In the genomic region with DNA sequence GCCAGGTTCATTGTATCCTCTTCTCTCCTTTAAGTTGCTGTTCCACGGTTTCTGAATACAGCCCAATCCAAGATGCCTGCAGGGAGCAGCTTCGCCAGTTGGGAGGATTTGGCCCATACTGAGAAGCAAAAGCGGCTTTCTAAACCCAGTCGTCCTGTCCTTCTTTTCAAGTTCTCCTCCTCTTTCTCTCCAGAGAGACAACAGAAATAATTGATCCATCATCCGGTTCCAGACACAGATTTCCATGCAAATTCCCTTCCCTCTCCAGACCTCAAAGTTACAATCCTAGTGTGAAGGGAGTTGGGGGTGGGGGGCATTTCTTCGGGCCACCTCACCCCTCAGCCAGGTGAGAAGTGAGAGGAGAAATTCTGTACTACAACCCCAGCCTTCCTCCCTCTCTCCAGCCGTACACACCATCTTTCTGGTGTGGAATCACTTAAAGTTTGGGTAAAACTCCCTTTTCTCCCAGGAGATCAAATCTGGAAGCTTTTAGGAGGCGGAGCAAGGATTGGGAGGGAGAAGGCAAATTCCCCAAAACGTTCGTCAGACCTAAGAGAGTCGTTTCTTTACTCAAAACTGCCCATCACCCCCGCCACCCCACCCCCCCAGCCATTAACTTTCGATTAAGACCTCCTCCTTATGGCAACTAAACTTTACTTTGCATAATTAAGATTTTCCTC, we compare ENCODE assay signal across 8 mouse cellular contexts. TPM values are rescaled to one million over a fixed set of nuclear protein-coding genes. Genes with fewer than 3 reads are reported as not detected.
A peak's percentile ranks its signal among the peaks of the same experiment; 100 is the strongest.
DNase-seq lines count a peak whose midpoint lies in the region; ATAC-seq and TF ChIP-seq lines count a peak whose summit lies in the region.

No protein-coding gene starts in this region.

- DNase-seq in testis, postnatal 14 days (ENCODE audit: low spot score): no peak
- DNase-seq in forebrain, postnatal 0 days: no peak
- DNase-seq in limb, embryonic 11.5 days (ENCODE audit: low spot score): peak; percentile 62
- DNase-seq in layer of hippocampus, postnatal 10 days (ENCODE audit: low spot score in 2 of 2): no peak
- DNase-seq in left cerebral cortex, adult 8-10 months (ENCODE audit: low spot score in 2 of 2): no peak

- H3K9ac ChIP-seq in forebrain, postnatal 0 days: peak overlapping the region; percentile 46; the same call in 1 of the 2 replicates
- H3K9ac ChIP-seq in limb, embryonic 11.5 days (ENCODE audit: low read length): peak overlapping the region; percentile 75
- peak overlapping the region; percentile 54 for H3K9ac ChIP-seq in neural tube, embryonic 14.5 days (replicated peaks; ENCODE audit: low read depth, low read length)

- no peak for TF ChIP-seq CTCF in testis, adult 2 months (IDR thresholded peaks at IDR 0.05; ENCODE audit: control insufficient read depth, insufficient read depth, insufficient replicate concordance, low read depth, low read length)
- no peak for TF ChIP-seq CTCF in forebrain, postnatal 0 days (IDR thresholded peaks at IDR 0.05; ENCODE audit: low read depth)

- H3K27ac ChIP-seq in testis, adult 2 months (ENCODE audit: control insufficient read depth, insufficient read depth, low read depth, low read length): peak overlapping the region; percentile 33; the same call in 1 of the 2 replicates
- H3K27ac ChIP-seq in forebrain, postnatal 0 days (ENCODE audit: low read depth, low read length): peak overlapping the region; percentile 70
- H3K27ac ChIP-seq in limb, embryonic 11.5 days (replicated peaks; ENCODE audit: low read depth, low read length): peak overlapping the region; percentile 99
- peak overlapping the region; percentile 88 for H3K27ac ChIP-seq in neural tube, embryonic 14.5 days (ENCODE audit: low read depth, low read length)

- ATAC-seq in forebrain, postnatal 0 days: no peak
- ATAC-seq in limb, embryonic 11.5 days (ENCODE audit: insufficient number of reproducible peaks, low FRiP score, low TSS enrichment, low read depth): no peak
- ATAC-seq in neural tube, embryonic 14.5 days (ENCODE audit: low read depth): no peak
- ATAC-seq in megakaryocyte-erythroid progenitor cell, adult 5-6 weeks (replicated peaks; ENCODE audit: low FRiP score, low TSS enrichment, poor library complexity, severe bottlenecking): no peak

- peaks cover 5% of the 10 kb centered on the region; the same call in 1 of the 2 replicates for H3K27me3 ChIP-seq in testis, adult 2 months (ENCODE audit: control insufficient read depth, insufficient read depth, low read length)
- H3K27me3 ChIP-seq in forebrain, postnatal 0 days (ENCODE audit: insufficient read depth, low read length): no peaks in the 10 kb centered on the region
- 0 out of 2 replicates have a peak, but pooled peaks cover 4% of the 10 kb centered on the region for H3K27me3 ChIP-seq in limb, embryonic 11.5 days (ENCODE audit: control insufficient read depth, insufficient read depth, low read length)
- H3K27me3 ChIP-seq in neural tube, embryonic 14.5 days (ENCODE audit: control insufficient read depth, insufficient read depth, low read length): no peaks in the 10 kb centered on the region

- 3% methylated on average over 13 of the region's 13 CpGs for WGBS in forebrain, postnatal 0 days
- 1% methylated on average over 13 of the region's 13 CpGs for WGBS in limb, embryonic 11.5 days
- WGBS in neural tube, embryonic 14.5 days: 2% methylated on average over 13 of the region's 13 CpGs

- peak overlapping the region; percentile 81 for H3K4me2 ChIP-seq in forebrain, postnatal 0 days (ENCODE audit: low read depth)
- H3K4me2 ChIP-seq in limb, embryonic 11.5 days (ENCODE audit: low read depth, severe bottlenecking): peak overlapping the region; percentile 61
- peak overlapping the region; percentile 82 for H3K4me2 ChIP-seq in neural tube, embryonic 14.5 days (ENCODE audit: low read depth, low read length)

- H3K36me3 ChIP-seq in testis, adult 2 months (ENCODE audit: control insufficient read depth, insufficient read depth, low read length): no peaks in the 10 kb centered on the region
- H3K36me3 ChIP-seq in forebrain, postnatal 0 days (ENCODE audit: insufficient read depth): no peaks in the 10 kb centered on the region
- no peaks in the 10 kb centered on the region for H3K36me3 ChIP-seq in limb, embryonic 11.5 days (ENCODE audit: control insufficient read depth, insufficient read depth, low read length)
- H3K36me3 ChIP-seq in neural tube, embryonic 14.5 days (ENCODE audit: control insufficient read depth, insufficient read depth, low read length): no peaks in the 10 kb centered on the region

- peaks cover 27% of the 10 kb centered on the region for H3K4me1 ChIP-seq in testis, adult 2 months (ENCODE audit: control insufficient read depth, insufficient read depth, low read length)
- no peaks in the 10 kb centered on the region for H3K4me1 ChIP-seq in forebrain, postnatal 0 days (ENCODE audit: insufficient read depth)
- no peaks in the 10 kb centered on the region; the same call in 1 of the 2 replicates for H3K4me1 ChIP-seq in limb, embryonic 11.5 days (ENCODE audit: control insufficient read depth, insufficient read depth, low read length)
- peaks cover 3% of the 10 kb centered on the region; the same call in 1 of the 2 replicates for H3K4me1 ChIP-seq in neural tube, embryonic 14.5 days (ENCODE audit: control insufficient read depth, insufficient read depth, low read length)

- TF ChIP-seq POLR2A in testis, adult 2 months (IDR thresholded peaks at IDR 0.05; ENCODE audit: control insufficient read depth, low read depth, low read length): no peak

- H3K9me3 ChIP-seq in forebrain, postnatal 0 days (ENCODE audit: low read length): no peaks in the 10 kb centered on the region
- H3K9me3 ChIP-seq in limb, embryonic 11.5 days (ENCODE audit: control insufficient read depth, low read length): no peaks in the 10 kb centered on the region
- H3K9me3 ChIP-seq in neural tube, embryonic 14.5 days (ENCODE audit: control insufficient read depth, low read length): no peaks in the 10 kb centered on the region

- H3K4me3 ChIP-seq in testis, adult 2 months (ENCODE audit: control insufficient read depth, low read depth, low read length): no peak overlapping the region
- peak overlapping the region; percentile 79 for H3K4me3 ChIP-seq in forebrain, postnatal 0 days (ENCODE audit: low read depth, low read length)
- peak overlapping the region; percentile 99 for H3K4me3 ChIP-seq in limb, embryonic 11.5 days (ENCODE audit: low read depth, low read length)
- H3K4me3 ChIP-seq in neural tube, embryonic 14.5 days (ENCODE audit: low read depth, low read length): peak overlapping the region; percentile 64

RNA-seq across cellular contexts. Expression of a gene that starts 1.2 kb away (rescaled TPM):
- polyA plus RNA-seq in testis, adult 2 months (2012; rRNA removed): 1.1 and 2.0 TPM in 2 replicates
- total RNA-seq in forebrain, postnatal 0 days (2014; rRNA removed): 12.0 and 15.2 TPM in 2 replicates
- polyA plus RNA-seq in forebrain, postnatal 0 days (2015; fragmentation: Nextera tagmentation; extraction: Ambion mirVana): 4.5 and 4.6 TPM in 2 replicates
- polyA plus RNA-seq in limb, embryonic 11.5 days (2014; fragmentation: Nextera tagmentation; extraction: Ambion mirVana): 57.2 and 57.4 TPM in 2 replicates
- polyA plus RNA-seq in neural tube, embryonic 14.5 days (2014; fragmentation: Nextera tagmentation; extraction: Ambion mirVana): 6.5 and 10.5 TPM in 2 replicates
- 10 to 100 TPM in 1 of 2 experiments, 1 to 10 TPM in 1; 9.3 to 10.2 TPM for total RNA-seq in layer of hippocampus, postnatal 10 days (2021)
- total RNA-seq in megakaryocyte-erythroid progenitor cell, adult 5-6 weeks (2014; fragmentation: Nextera tagmentation): not detected in 2 replicates
- not detected in 2 replicates for total RNA-seq in megakaryocyte-erythroid progenitor cell, adult 5-6 weeks (2017)
- total RNA-seq in left cerebral cortex, adult 8-10 months (2022): 10 to 100 TPM in 1 of 4 experiments, 1 to 10 TPM in 3; 7.4 to 10.5 (median 9.6) TPM

RNA-seq across cellular contexts. Expression of a gene that starts 23.7 kb away (rescaled TPM):
- polyA plus RNA-seq in testis, adult 2 months (2012; rRNA removed): 0.40 and 0.51 TPM in 2 replicates
- 2.6 and 5.5 TPM in 2 replicates for total RNA-seq in forebrain, postnatal 0 days (2014; rRNA removed)
- 3.7 and 5.9 TPM in 2 replicates for polyA plus RNA-seq in forebrain, postnatal 0 days (2015; fragmentation: Nextera tagmentation; extraction: Ambion mirVana)
- polyA plus RNA-seq in limb, embryonic 11.5 days (2014; fragmentation: Nextera tagmentation; extraction: Ambion mirVana): 3.9 and 4.2 TPM in 2 replicates
- polyA plus RNA-seq in neural tube, embryonic 14.5 days (2014; fragmentation: Nextera tagmentation; extraction: Ambion mirVana): 6.6 and 6.9 TPM in 2 replicates
- total RNA-seq in layer of hippocampus, postnatal 10 days (2021): 1 to 10 TPM; 6.0 to 7.1 TPM
- not detected in 2 replicates for total RNA-seq in megakaryocyte-erythroid progenitor cell, adult 5-6 weeks (2014; fragmentation: Nextera tagmentation)
- total RNA-seq in megakaryocyte-erythroid progenitor cell, adult 5-6 weeks (2017): not detected in 2 replicates
- total RNA-seq in left cerebral cortex, adult 8-10 months (2022): 1 to 10 TPM; 2.7 to 5.8 (median 4.2) TPM

RNA-seq across cellular contexts. Expression of a gene that starts 46.8 kb away (rescaled TPM):
- 15.4 and 16.7 TPM in 2 replicates for polyA plus RNA-seq in testis, adult 2 months (2012; rRNA removed)
- total RNA-seq in forebrain, postnatal 0 days (2014; rRNA removed): 29.5 and 31.1 TPM in 2 replicates
- 25.2 and 45.5 TPM in 2 replicates for polyA plus RNA-seq in forebrain, postnatal 0 days (2015; fragmentation: Nextera tagmentation; extraction: Ambion mirVana)
- 52.9 and 55.0 TPM in 2 replicates for polyA plus RNA-seq in limb, embryonic 11.5 days (2014; fragmentation: Nextera tagmentation; extraction: Ambion mirVana)
- 57.8 and 83.7 TPM in 2 replicates for polyA plus RNA-seq in neural tube, embryonic 14.5 days (2014; fragmentation: Nextera tagmentation; extraction: Ambion mirVana)
- 10 to 100 TPM; 47.0 to 51.1 TPM for total RNA-seq in layer of hippocampus, postnatal 10 days (2021)
- 44.9 and 47.2 TPM in 2 replicates for total RNA-seq in megakaryocyte-erythroid progenitor cell, adult 5-6 weeks (2014; fragmentation: Nextera tagmentation)
- total RNA-seq in megakaryocyte-erythroid progenitor cell, adult 5-6 weeks (2017): 34.3 and 38.2 TPM in 2 replicates
- 10 to 100 TPM; 53.4 to 64.9 (median 58.6) TPM for total RNA-seq in left cerebral cortex, adult 8-10 months (2022)

Comparison
In these comparisons a context has a peak if more than half of its experiments do, and no peak if none do; other contexts are left out.
1. H3K27ac ChIP-seq: peak in every context shown above with its lines; median percentile 99 in limb, embryonic 11.5 days; 88 in neural tube, embryonic 14.5 days; 70 in forebrain, postnatal 0 days; 33 in testis, adult 2 months.
2. RNA of a gene that starts 1.2 kb away (total RNA-seq): 12.0 to 15.2 TPM in forebrain, postnatal 0 days, 9.3 to 10.2 TPM in layer of hippocampus, postnatal 10 days and 7.4 to 10.5 TPM in left cerebral cortex, adult 8-10 months; not detected in megakaryocyte-erythroid progenitor cell, adult 5-6 weeks; every median in the first group is over 4 times any median in the second.
3. Peak in every context shown above with its lines, with median percentiles within 50 percentile points of each other: H3K4me2 ChIP-seq and H3K9ac ChIP-seq.